Mouse (Mus musculus): ENCODE measurements around the gene Hlcs. TPM values are rescaled to one million over a fixed set of nuclear protein-coding genes. Genes with fewer than 3 reads are reported as not detected.

Hlcs gene
- total RNA-seq, 1 experiment from 2014 or later = 26.4 TPM

- no peak for ATAC-seq (ENCODE audit: extremely low read depth, insufficient number of reproducible peaks, low FRiP score, poor library complexity, severe bottlenecking)
Observed at GRCm38 (mm10) chr16:94140746-94141145, 172.6 kb downstream of the Hlcs start.

GRCm38 (mm10) chr16:94134218-94134617 lies 179.2 kb downstream of the Hlcs start:
- no peak for ATAC-seq (ENCODE audit: extremely low read depth, insufficient number of reproducible peaks, low FRiP score, poor library complexity, severe bottlenecking)

DNA sequence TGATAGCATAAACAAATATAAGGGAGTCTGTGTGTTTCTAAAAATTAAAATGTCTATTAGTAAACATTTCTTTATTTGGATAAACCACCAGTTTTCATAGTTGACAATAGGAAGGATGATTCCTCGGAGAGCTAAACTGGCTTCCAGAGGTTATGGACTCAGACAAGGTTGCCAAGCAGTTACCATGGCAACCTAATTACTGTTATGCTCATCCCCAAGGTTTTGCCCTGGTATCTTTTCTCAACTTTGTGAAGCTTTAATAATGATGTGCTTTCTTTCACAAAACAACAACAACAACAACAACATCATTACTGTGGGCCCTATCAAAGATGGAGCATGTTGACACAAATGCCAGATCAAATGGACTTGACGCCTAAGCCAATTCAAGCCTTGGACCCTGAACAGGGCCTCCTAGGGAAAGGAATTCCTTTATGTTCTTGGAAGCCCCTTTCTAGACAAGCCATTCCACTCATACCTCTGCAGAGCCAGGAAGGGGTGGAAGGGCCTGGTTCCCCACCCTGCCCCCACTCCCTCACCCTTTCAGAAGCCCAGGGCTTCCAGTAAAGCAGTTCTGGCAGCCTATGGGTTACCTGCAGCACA lies 185.0 kb downstream of the Hlcs start:
- no peak for ATAC-seq (ENCODE audit: extremely low read depth, insufficient number of reproducible peaks, low FRiP score, poor library complexity, severe bottlenecking)

DNA sequence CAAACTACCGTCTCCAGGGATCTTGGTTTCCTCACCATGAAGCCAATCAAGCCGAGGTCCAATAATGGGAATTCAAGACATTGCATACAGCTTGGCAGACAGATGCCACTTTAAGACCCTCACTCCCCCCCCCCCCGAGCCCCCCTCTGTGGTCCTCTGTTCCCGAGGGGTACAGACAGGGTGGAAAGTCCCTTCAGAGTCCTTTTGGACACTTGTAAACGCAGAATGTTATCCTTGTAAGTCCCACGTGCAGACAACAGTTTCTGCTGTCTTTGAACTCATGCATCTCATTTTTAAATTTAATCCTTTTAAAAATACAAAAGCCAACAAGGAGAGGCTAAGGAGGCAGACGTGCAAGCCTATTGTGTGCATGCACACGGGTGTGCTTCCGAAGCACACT lies 187.2 kb downstream of the Hlcs start:
- no peak for ATAC-seq (ENCODE audit: extremely low read depth, insufficient number of reproducible peaks, low FRiP score, poor library complexity, severe bottlenecking)

DNA sequence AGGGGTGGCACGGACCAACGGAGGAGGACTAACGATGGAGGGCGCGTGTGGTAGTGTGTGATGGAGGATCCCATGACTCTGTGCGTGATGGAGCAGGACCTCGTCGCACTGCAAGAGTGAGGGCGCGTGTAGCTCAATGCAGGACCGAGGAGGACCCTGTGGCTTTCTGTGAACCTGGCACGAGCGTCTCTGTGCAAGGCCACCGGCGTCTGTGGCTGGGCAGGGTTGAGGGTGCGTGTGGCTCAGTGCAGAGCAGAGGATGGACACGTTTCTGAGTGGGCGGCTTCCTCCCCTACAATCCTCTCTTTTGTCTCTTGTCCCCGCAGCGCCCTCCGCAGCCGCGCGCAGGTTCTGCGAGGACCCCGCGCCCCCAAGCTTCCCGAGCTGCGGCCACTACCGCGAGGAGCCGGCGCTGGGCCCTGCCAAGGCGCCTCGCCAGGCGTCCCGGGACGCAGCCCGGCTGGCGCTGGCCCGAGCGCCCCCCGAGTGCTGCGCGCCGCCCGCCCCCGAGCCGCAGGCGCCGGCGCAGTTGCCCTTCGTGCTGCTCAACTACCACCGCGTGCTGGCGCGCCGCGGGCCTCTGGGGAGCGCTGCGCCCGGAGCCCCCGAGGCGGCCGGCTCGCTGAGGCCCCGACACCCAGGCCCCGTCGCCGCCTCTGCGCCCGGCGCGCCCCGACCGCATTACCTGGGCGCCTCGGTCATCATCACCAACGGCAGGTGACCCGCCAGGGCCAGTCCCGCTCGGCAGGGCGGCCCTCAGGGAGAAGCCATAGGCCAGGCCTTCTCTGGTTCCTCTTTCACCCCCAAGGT lies 188.0 kb downstream of the Hlcs start:
- no peak for ATAC-seq (ENCODE audit: extremely low read depth, insufficient number of reproducible peaks, low FRiP score, poor library complexity, severe bottlenecking)

GRCm38 (mm10) chr16:94123247-94123646 lies 190.1 kb downstream of the Hlcs start:
- no peak for ATAC-seq (ENCODE audit: extremely low read depth, insufficient number of reproducible peaks, low FRiP score, poor library complexity, severe bottlenecking)

- no peak for ATAC-seq (ENCODE audit: extremely low read depth, insufficient number of reproducible peaks, low FRiP score, poor library complexity, severe bottlenecking)
Observed at GRCm38 (mm10) chr16:94122347-94122746, 191.0 kb downstream of the Hlcs start.

GRCm38 (mm10) chr16:94118394-94118793 lies 195.0 kb downstream of the Hlcs start:
- no peak for ATAC-seq (ENCODE audit: extremely low read depth, insufficient number of reproducible peaks, low FRiP score, poor library complexity, severe bottlenecking)

DNA sequence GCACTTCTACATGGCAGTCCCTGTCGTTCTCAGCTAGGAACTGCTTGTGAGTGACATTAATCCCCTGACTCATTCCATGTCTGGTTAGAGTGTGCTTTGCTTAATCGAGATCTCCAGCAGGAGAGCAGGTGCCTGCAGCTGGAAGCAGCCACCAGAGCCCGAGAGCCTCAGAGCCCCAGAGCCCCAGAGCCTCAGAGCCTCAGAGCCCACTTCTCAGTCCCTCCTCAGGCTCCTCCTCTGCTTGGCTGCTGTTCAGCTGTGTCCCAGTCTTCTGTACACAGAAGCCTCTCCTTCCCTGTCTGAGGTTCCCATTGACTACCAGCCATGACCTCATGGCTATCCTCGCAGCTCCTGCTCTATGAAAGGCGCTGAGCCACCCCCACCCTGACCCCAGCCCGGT lies 196.0 kb downstream of the Hlcs start:
- ATAC-seq (ENCODE audit: extremely low read depth, insufficient number of reproducible peaks, low FRiP score, poor library complexity, severe bottlenecking) = no peak

- no peak for ATAC-seq (ENCODE audit: extremely low read depth, insufficient number of reproducible peaks, low FRiP score, poor library complexity, severe bottlenecking)
Observed at GRCm38 (mm10) chr16:94114693-94115092, 198.7 kb downstream of the Hlcs start.

DNA sequence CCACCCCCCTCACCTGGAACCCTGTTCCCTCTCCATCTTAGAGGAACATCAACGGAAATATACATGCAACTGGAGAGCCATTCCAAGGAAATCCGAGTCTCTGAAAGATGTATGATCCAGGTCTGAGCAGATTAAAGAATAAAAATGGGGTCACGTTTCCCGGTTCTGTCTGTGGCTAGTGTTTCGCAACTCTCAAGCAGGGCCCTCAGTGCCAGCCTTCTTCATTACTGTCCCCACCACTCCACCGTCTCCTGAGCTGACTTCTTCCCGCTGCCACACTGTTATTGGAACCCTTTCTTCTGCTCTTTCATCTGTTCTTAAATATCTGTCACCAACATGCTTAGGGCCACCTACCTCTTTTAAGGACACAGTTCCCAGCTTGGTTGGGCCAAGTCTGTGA lies 200.2 kb downstream of the Hlcs start:
- ATAC-seq (ENCODE audit: extremely low read depth, insufficient number of reproducible peaks, low FRiP score, poor library complexity, severe bottlenecking) = no peak

DNA sequence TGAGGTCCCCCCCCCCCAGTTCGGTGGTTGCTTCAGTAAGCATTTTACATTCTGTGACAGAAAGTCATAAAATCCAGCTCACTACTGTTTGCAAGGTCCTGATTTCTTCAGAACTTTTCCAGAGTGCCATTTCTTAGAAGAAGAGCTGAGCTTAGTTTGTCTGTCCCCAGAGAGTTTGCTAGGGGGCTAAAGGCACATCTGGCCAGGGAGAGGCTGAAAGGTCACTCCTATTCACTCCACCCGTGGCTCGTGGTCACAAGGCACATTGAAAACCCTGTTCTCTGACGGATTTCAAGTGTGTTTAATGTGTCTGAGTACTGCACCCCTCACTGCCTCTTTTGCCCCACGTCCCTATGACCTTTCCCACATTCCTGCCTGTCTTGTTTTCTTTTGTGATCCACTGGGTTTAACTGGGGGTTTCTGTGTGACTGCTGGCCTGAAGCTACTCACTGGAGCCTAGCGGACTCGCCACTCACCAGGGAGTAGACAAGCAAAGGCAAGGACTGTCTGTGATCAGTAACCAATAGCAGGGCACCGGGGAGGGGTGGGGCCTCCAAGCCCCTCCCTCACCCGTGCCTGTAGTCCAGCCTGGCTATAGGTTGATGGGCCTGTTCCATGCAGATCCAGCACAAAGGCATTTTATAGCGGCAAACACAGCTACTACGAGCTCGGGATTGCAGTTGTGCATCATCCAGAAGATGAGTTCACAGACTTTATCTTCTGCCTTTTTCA lies 215.5 kb downstream of the Hlcs start:
- ATAC-seq (ENCODE audit: extremely low read depth, insufficient number of reproducible peaks, low FRiP score, poor library complexity, severe bottlenecking) = no peak

GRCm38 (mm10) chr16:94096479-94096878 lies 216.9 kb downstream of the Hlcs start:
- ATAC-seq (ENCODE audit: extremely low read depth, insufficient number of reproducible peaks, low FRiP score, poor library complexity, severe bottlenecking) = no peak

- no peak for ATAC-seq (ENCODE audit: extremely low read depth, insufficient number of reproducible peaks, low FRiP score, poor library complexity, severe bottlenecking)
Observed at GRCm38 (mm10) chr16:94095109-94095822, 218.1 kb downstream of the Hlcs start.

- ATAC-seq (ENCODE audit: extremely low read depth, insufficient number of reproducible peaks, low FRiP score, poor library complexity, severe bottlenecking) = no peak
Observed at GRCm38 (mm10) chr16:94094251-94095108, 218.9 kb downstream of the Hlcs start.

DNA sequence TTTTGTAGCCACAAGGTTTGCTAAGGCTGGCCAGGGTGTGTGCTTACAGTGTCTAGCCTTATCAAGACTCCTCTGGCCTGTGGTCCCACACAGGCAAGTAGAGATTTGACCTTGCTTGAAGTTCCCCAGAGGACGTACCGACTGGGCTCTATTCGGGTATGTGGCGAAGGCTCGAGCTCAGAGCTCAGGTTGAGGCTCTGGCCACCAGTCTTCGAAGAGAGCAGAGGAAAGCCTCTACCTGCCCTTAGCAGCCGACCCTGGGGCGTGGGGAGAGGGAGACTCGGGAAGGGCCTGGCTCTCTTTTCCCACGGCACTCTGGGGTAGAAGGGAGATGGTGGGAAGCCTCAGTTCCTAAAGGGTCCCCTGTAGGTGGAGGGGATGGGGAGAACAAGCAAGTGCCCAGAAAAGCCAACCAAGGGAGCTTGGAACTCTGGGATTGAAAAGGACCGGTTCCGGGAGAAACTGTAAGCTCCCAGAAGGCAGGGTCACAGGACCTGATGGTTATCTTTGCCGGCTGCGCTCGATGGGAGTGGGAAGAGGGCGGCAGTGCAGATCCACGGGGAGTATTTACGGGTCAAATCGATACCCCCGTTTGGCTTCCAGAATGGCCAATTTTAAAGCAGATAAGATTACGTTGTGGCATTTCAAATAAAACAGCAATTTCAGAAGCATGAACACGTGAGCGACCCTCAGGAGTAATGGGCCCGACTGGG lies 220.1 kb downstream of the Hlcs start:
- ATAC-seq (ENCODE audit: extremely low read depth, insufficient number of reproducible peaks, low FRiP score, poor library complexity, severe bottlenecking) = no peak

- no peak for ATAC-seq (ENCODE audit: extremely low read depth, insufficient number of reproducible peaks, low FRiP score, poor library complexity, severe bottlenecking)
Observed at GRCm38 (mm10) chr16:94092511-94093150, 220.7 kb downstream of the Hlcs start.
